Mouse (Mus musculus) forebrain, postnatal 0 days (tissue): Measurements from ENCODE around the gene Pik3r6. TPM values are rescaled to one million over a fixed set of nuclear protein-coding genes. Genes with fewer than 3 reads are reported as not detected.

Experiments
- ATAC-seq: fragments of 200-750 bp; cut with Nextera tagmentation; 2 replicates; pipeline ENCODE4 v1.8.0; 2017; ENCODE audit warnings: mild to moderate bottlenecking, moderate library complexity
- DNase-seq: peaks from one replicate; pipeline ENCODE4 v3.0.0-alpha.2; 2015
- H3K27ac ChIP-seq: fragments of 300-500 bp; sonication (generic); 2 replicates; pipeline ENCODE4 v1.5.1; 2014; ENCODE audit warnings: low read depth, mild to moderate bottlenecking, antibody characterized with exemption, low read length, moderate library complexity, mixed read lengths
- H3K27me3 ChIP-seq: fragments of 300-500 bp; sonication (generic); 2 replicates; pipeline ENCODE4 v1.6.1; 2014; ENCODE audit warnings: mild to moderate bottlenecking, low read length, mixed read lengths; ENCODE audit not compliant: insufficient read depth
- H3K36me3 ChIP-seq: fragments of 300-500 bp; sonication (generic); 2 replicates; pipeline ENCODE4 v1.6.1; 2014; ENCODE audit warnings: mild to moderate bottlenecking, moderate library complexity; ENCODE audit not compliant: insufficient read depth
- H3K4me1 ChIP-seq: fragments of 300-500 bp; sonication (generic); 2 replicates; pipeline ENCODE4 v1.6.1; 2014; ENCODE audit warnings: antibody characterized with exemption; ENCODE audit not compliant: insufficient read depth
- H3K4me2 ChIP-seq: fragments of 300-500 bp; sonication (generic); 2 replicates; pipeline ENCODE4 v1.6.1; 2014; ENCODE audit warnings: low read depth, mild to moderate bottlenecking, moderate library complexity
- H3K4me3 ChIP-seq: fragments of 300-500 bp; sonication (generic); 2 replicates; pipeline ENCODE4 v1.5.1; 2014; ENCODE audit warnings: low read depth, low read length, mixed read lengths
- H3K9ac ChIP-seq: fragments of 300-500 bp; sonication (generic); 2 replicates; pipeline ENCODE4 v1.6.1; 2014; ENCODE audit warnings: mild to moderate bottlenecking
- H3K9me3 ChIP-seq: fragments of 300-500 bp; sonication (generic); 2 replicates; pipeline ENCODE4 v1.6.1; 2016; ENCODE audit warnings: low read length
- CTCF ChIP-seq: sonication (generic); IDR thresholded peaks from 2 replicates; pipeline ENCODE4 v1.5.1; 2016; ENCODE audit warnings: antibody characterized with exemption, control low read depth, low read depth
- WGBS: fragments of 180-500 bp; shearing (Covaris S2); extraction: QIAGEN DNeasy Blood & Tissue Kit; methylation state at CpG from one replicate; pipeline ENCODE4 v1.1.7; 2014; 5-methylcytosine and 5-hydroxymethylcytosine counted together
- polyA plus RNA-seq: library from polyadenylated mRNA; unstranded; fragments of >200 nt; fragmentation: Nextera tagmentation; extraction: Ambion mirVana; gene quantifications from 2 replicates; pipeline ENCODE4 v1.2.1, GENCODE M21; 2015
- total RNA-seq: library from RNA; depleted of rRNA; stranded (reverse); fragments of >200 nt; gene quantifications from 2 replicates; pipeline ENCODE4 v1.2.3, GENCODE M21; 2014

The Pik3r6 gene
- total and polyA plus RNA-seq, 2 experiments from 2014 or later: 1.5 to 1.8 TPM

DNA sequence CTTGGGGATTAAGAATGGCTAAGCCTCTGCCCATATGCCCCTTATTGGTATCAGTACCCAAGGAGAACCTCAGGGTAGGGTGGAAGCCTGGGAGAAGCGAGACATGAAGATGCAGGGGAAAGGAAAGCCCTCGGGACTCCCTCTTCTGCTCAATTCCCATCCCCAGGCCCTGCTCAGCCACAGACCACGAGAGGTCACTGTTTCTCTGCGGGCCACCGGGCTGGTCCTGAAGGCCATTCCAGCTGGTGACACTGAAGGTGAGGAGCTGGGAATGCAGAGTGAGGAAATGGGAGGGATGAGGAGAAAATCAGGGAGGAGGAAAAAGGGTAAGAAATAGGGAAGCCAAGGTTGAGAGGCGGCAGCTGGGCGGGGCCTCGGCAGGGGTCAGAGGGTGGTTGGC is 41.7 kb downstream of the Pik3r6 start:
- no peak for DNase-seq
- Histone ChIP-seq H3K27ac (no peak overlapping the region), H3K9ac (no peak overlapping the region), H3K4me2 (no peak overlapping the region), H3K4me3 (no peak overlapping the region), H3K27me3 (no peaks in the 10 kb centered on the region), H3K9me3 (no peaks in the 10 kb centered on the region), H3K36me3 (no peaks in the 10 kb centered on the region), H3K4me1 (no peaks in the 10 kb centered on the region)
- WGBS: 14% methylated on average over 8 of the region's 8 CpGs
- peak; percentile 65 for TF ChIP-seq CTCF
- no peak for ATAC-seq

- Histone ChIP-seq H3K27ac (no peak overlapping the region), H3K4me1 (no peaks in the 10 kb centered on the region), H3K9me3 (no peaks in the 10 kb centered on the region), H3K27me3 (no peaks in the 10 kb centered on the region), H3K9ac (no peak overlapping the region), H3K36me3 (no peaks in the 10 kb centered on the region), H3K4me2 (no peak overlapping the region), H3K4me3 (no peak overlapping the region)
- 58% methylated on average over 7 of the region's 7 CpGs for WGBS
- no peak for TF ChIP-seq CTCF
- no peak for ATAC-seq
- no peak for DNase-seq
Measured at GRCm38 (mm10) chr11:68545172-68545571, 42.4 kb downstream of the Pik3r6 start.

GRCm38 (mm10) chr11:68545682-68546222 is 42.9 kb downstream of the Pik3r6 start:
- WGBS: 89% methylated on average over 8 of the region's 8 CpGs
- H3K27ac ChIP-seq: no peak overlapping the region
- no peak overlapping the region for H3K9ac ChIP-seq
- H3K4me2 ChIP-seq: no peak overlapping the region
- DNase-seq: no peak
- H3K9me3 ChIP-seq: no peaks in the 10 kb centered on the region
- ATAC-seq: no peak
- no peaks in the 10 kb centered on the region for H3K36me3 ChIP-seq
- H3K4me3 ChIP-seq: no peak overlapping the region
- no peaks in the 10 kb centered on the region for H3K27me3 ChIP-seq
- no peak for TF ChIP-seq CTCF
- H3K4me1 ChIP-seq: no peaks in the 10 kb centered on the region

DNA sequence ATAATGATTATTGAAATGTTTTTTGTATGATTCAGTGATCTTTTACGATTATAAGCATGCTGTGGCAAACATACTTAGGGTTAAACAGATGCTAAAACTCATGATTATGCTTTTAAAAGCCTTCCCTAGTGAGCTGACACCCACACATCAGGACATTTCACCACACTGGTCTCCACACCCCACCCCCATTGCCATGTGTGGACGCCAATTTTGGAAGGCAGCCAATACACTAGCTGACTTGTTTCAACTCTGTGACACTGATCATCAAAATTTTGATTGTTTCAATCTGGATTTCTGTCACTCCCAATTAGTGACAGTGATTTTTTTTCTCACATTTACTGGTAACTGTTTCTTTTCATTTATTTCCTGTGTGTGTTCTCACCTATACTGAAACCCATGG is 44.7 kb downstream of the Pik3r6 start:
- ATAC-seq: no peak
- no peaks in the 10 kb centered on the region for H3K9me3 ChIP-seq
- H3K4me2 ChIP-seq: no peak overlapping the region
- H3K36me3 ChIP-seq: no peaks in the 10 kb centered on the region
- H3K27ac ChIP-seq: no peak overlapping the region
- no peak for TF ChIP-seq CTCF
- H3K27me3 ChIP-seq: no peaks in the 10 kb centered on the region
- no peak overlapping the region for H3K4me3 ChIP-seq
- H3K9ac ChIP-seq: no peak overlapping the region
- no peak for DNase-seq
- WGBS: 56% methylated on average over 2 of the region's 2 CpGs
- H3K4me1 ChIP-seq: no peaks in the 10 kb centered on the region

- no peak; the same call in 1 of the 2 replicates for TF ChIP-seq CTCF
- H3K9me3 ChIP-seq: no peaks in the 10 kb centered on the region
- no peak overlapping the region for H3K4me2 ChIP-seq
- H3K4me1 ChIP-seq: no peaks in the 10 kb centered on the region
- H3K9ac ChIP-seq: no peak overlapping the region
- H3K4me3 ChIP-seq: no peak overlapping the region
- DNase-seq (no peak), ATAC-seq (no peak)
- no peaks in the 10 kb centered on the region for H3K27me3 ChIP-seq
- 57% methylated on average over 3 of the region's 3 CpGs for WGBS
- no peak overlapping the region for H3K27ac ChIP-seq
- no peaks in the 10 kb centered on the region for H3K36me3 ChIP-seq
Measured at GRCm38 (mm10) chr11:68549597-68549996, 46.8 kb downstream of the Pik3r6 start.

DNA sequence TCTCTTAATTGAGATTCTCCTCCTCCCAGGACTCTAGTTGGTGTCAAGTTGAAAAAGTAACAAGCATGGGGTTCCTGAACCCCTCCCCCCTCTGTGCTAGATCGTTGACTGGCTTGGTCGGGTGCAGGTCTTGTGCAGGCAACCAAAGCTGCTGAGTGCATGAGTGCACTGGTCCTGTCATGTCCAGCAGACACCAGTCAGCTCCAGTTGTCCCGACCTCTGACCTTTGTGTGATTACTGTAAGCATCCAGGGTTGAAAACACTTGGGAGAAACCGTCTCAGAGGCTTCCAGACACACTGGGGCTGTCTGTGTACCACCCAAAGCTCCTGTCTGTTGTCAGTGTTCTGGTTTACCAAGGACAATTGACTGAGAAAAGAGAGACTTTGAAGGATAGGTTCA is 47.5 kb downstream of the Pik3r6 start:
- no peaks in the 10 kb centered on the region for H3K9me3 ChIP-seq
- H3K36me3 ChIP-seq: no peaks in the 10 kb centered on the region
- H3K4me3 ChIP-seq: no peak overlapping the region
- H3K27ac ChIP-seq: no peak overlapping the region
- WGBS: 66% methylated on average over 4 of the region's 4 CpGs
- H3K4me2 ChIP-seq: no peak overlapping the region
- TF ChIP-seq CTCF: no peak
- ATAC-seq (no peak), DNase-seq (no peak)
- H3K27me3 ChIP-seq: no peaks in the 10 kb centered on the region
- H3K4me1 ChIP-seq: no peaks in the 10 kb centered on the region
- no peak overlapping the region for H3K9ac ChIP-seq

DNA sequence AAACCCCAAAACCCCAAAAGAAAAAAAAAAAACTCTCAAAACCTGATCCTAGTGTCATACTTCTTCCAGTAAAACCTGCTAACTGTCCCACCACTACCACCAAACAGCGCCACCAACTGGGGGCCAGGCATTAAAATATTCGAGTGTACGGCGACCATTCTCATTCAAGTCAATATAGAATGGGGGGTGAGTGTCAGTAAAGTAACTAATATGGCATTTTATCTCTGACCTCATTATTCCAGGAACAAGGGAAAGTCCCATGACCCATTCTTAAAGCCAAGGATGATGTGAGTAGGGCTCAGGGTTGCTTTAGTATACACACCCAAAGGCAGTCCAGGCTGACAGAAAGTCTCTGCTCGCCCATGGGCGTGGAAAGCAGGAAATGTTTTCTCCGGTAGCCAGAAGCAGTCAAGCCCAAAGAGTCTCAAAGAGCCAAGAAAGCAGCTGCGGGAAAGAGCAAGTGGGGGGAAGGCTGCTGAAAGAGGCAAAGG is 51.2 kb downstream of the Pik3r6 start:
- H3K27me3 ChIP-seq: peaks cover 4% of the 10 kb centered on the region
- no peaks in the 10 kb centered on the region for H3K36me3 ChIP-seq
- H3K9me3 ChIP-seq: no peaks in the 10 kb centered on the region
- H3K4me3 ChIP-seq: no peak overlapping the region
- WGBS: 35% methylated on average over 8 of the region's 8 CpGs
- H3K4me1 ChIP-seq: 0 out of 2 replicates have a peak, but pooled peaks cover 4% of the 10 kb centered on the region
- DNase-seq (no peak), ATAC-seq (no peak)
- H3K27ac ChIP-seq: no peak overlapping the region
- H3K4me2 ChIP-seq: no peak overlapping the region
- no peak overlapping the region for H3K9ac ChIP-seq
- peak; percentile 47 for TF ChIP-seq CTCF
